Mouse (Mus musculus) CD8-positive naive resting alpha-beta T cell, adult 2 months (primary cell): ENCODE results near the gene Chd5.

Experiments used
- DNase-seq, 2 experiments: peaks; one replicate each; pipeline ENCODE4 v3.0.0; 2022; ENCODE audit warnings: low read depth in 2 of 2, low spot score in 2 of 2

Chd5 gene

DNA sequence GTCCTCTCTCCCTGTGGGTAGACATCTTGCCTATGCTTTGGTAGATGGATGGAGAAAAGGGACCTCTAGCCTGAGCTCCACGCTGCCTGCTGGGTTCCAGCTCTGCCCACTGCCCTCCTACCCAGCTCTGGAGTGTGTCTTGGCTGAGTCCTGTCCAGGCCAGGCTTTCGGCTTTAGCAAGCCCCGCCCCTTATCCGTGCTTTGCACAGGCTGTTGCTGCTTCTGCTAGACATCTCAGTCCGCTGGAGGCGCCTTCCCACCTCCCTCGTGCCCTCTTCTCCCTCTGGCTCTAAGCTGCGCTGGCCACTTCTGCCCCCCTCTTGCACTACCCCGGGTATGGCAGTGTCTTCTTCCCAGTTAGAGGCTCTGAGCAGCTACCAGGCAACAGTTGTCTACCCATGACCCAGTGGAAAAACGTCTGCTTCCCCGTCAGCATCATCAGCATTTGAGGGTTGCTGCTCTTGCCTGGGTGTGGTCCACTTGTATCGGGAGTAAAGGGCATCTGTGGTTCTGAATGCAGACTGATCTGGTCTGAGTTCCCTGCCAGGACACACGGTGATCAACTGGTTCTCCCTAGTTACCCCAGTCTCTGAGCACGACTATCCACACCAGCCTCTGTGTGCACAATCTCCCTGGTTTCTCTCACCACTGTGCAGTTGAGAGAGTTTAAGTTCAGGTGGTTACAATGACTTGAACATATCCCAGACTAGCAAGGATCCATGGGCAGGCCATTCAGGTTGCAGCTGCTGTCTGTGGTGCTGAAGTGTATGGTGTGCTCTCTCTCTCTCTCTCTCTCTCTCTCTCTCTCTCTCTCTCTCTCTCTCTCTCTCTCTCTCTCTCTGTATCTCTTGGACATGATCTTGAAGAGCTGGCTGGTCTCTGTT, 13.2 kb downstream of the Chd5 start:
- DNase-seq: no peak

DNA sequence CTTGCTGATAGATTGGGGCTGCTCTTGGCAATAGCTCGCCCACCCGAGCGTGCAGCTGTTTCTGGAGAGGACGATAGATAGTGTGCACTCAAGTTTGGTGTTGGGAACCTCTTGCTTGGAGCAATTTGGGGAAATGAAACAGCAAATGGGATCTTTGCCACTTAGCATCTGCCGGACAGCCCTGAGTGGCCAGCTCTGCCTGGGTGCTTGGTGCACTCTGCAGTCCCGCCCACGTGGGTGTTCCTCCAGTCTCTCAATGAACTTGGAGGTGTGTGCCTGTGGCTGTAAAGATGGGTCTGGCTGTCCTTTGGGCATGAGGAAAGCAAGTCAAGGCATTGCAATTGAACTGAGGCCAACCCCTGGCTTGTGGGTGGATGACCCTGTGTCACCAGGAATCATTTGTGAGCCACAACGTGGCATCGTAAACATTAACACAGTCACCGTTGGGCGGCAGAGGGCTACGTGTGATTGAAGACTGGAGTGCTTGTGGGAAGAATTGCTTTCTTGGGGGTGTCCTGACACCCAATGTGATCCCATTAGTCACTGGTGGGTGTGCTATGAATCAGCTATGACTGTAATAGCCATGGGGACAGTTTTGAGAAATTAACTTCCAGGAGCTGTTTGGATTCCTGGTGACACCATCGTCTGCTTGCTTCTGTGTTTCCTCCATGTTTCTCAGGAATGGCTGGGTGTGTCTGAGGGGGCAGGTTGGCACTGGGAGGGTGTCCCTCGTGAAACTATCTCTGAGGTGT, 15.6 kb downstream of the Chd5 start:
- no peak for DNase-seq

DNA sequence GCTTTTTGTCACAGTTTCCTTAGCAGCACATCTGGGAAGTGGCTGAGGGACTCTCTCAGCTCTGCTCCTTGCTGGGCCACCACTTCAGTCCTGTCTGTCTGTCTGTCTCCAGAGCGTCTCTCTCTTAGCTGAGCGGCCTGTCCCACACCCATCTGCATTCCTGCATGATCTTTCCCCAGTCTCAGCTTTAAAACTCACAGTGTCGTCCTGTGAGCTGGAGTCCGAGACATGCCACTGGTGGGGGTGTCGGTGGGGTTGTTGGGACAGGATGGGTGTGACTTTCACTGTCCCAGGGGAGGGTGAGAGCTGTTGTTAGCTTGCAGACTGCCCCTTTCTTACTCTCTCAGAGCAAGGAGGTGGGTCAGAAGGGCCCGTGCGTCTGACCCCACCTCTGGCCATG, 17.2 kb downstream of the Chd5 start:
- no peak for DNase-seq

DNA sequence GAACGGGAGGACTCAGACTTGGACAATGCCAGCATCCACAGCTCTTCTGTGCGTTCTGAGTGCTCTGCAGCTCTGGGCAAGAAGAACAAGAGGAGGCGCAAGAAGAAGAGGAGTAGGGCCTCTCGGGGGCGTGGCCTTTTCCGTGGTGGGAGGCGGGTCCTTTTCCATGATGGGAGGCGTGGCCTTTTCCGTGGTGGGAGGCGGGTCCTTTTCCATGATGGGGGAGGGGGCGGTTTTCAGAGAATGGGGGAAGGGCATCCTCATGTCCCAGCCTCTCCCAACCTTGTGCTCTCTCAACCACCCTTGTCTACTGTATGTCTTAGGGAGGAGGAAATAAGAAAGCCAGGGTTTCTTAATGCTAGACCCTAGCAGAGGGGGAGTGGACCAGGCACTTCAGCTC, 21.2 kb downstream of the Chd5 start:
- DNase-seq: no peak

DNA sequence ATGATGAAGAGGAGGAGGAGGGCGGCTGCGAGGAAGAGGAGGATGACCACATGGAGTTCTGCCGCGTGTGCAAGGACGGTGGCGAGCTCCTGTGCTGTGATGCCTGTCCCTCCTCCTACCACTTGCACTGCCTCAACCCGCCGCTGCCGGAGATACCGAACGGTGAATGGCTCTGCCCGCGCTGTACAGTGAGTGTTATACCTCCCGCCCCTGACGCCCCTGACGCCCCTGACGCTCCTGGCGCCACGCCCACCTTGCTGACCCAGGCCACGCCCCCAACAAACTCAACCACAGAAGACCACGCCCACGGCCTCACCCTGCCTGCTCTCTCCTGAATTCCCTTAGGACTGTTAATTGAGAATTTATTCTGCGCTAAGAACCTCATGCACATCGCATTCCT, 22.4 kb downstream of the Chd5 start:
- no peak for DNase-seq

DNA sequence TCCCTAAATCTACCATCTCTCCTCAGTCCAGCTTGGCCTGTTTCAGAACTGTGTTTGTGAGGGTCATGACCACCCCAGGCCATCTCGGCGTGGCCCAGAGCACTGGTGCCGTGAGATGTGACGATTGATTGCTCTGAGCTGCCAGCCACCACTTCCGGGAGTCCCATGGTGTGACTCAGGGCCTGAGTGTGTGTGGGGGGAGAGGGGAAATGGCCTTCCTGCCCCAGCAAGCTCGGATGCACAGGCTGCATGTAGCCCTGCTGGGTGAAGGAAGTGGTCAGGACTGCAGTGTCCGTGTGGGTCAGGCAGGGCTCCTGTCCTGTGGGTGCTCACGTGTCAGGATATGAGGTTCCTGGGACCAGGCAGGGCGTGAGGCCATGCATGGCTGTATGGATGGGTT, 23.7 kb downstream of the Chd5 start:
- DNase-seq: no peak

DNA sequence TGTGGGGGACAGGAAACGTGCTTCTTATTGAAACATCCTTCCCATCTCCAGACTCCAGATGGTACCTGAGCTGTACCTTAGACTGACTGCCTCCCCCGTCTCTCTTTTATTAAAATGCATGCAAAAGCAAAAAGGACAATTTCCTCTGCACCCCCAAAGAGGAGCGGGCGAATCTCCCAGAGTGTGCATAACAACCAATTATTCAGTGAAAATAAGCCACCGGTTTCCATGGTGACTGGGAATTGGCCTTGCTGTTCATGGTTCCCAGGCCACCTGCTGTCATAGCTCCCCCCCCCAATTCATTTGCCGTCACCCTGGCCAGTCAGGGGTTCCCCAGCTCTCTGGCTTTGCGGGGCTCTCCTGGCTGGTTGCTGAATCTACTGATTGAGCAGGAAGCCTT, 26.8 kb downstream of the Chd5 start:
- DNase-seq: no peak

DNA sequence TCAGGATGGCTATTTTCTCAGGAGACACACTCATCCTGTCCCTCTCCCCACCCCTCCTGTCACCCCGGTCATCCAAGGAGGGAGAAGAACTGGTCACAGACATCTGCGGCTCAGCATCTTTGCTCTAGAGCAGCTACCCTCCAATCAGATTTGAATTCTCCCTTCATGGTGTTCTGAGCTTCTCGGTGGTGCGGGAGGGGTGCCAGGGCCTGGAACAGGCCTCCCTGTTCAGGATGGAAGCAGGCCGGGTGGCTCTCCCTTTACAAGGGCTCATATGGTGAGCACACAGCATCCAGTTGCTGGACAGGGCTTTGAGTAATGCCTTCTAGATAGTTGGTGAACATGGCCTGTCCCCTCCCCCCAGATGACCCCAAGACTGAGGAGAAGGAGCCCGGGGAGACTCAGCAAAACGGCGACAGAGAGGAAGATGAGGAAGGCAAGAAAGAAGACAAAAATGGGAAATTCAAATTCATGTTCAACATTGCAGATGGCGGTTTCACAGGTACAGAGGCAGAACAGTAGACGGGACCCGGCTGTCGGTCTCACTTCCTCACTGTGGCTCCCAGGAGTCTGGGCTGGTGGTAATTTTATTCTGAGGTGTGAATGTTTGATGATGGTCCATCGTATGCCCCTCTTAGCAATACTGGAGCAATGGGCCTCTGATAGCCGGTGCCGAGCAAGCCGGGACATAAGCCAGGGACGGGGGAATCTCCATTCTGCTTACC, 44.2 kb downstream of the Chd5 start:
- no peak for DNase-seq

DNA sequence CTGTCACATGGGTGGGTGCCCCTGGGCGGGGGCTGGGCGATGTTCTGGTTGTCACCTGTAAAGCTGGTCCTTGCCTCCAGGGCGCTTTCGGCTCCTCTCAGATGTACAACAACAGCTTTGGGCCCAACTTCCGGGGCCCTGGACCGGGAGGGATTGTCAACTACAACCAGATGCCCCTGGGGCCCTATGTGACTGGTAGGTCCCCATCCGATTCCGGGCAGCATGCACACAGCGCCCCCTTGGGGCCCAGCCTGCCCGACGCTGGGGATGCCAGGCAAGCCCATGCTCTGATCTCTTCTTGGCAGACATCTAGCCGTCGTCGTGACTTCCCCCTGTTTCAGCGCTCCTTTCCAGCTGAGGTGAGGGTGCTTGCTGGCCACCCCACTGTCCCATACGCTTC, 47.2 kb downstream of the Chd5 start:
- peak in 1 of 2 experiments; percentile 21 for DNase-seq

DNA sequence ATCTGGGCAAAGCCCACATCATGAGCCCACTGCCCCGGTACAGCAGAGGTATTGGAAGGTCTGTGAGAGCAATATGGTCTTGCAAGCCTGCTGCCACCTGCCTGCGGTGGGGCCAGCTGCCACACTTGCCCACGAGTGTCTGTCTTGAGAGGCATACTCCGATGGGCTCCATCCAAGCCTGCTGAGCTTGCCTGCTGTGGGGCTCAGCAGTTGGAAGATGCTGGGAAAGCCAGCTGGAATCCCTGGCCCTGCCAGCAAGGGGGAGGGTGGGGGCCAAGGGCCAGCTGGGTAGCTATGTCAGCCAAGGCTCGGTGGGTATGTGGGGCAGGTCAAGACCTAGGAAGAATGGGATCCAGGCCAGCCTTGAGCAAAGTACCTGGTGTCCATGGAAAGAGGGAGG, 53.7 kb downstream of the Chd5 start:
- no peak for DNase-seq

DNA sequence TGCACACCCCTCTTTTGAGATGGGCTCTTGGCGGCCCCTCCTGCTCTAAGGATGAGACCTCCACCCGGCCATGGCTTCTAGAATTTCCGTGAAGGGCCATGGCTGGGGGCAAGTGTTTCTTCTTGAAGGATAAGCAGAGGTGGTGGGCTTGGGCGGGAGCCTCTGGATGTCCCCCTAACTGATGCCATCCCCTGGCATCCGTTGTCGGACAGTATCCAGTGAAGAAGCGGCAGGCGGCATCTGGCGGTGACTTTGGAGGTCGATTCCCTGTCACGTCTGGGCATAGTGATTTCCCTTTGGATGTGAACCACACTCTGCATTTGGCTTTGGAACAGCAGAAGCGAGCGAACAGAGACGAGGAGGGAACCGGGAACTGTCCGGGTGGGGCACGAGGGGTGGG, 54.2 kb downstream of the Chd5 start:
- DNase-seq: no peak

DNA sequence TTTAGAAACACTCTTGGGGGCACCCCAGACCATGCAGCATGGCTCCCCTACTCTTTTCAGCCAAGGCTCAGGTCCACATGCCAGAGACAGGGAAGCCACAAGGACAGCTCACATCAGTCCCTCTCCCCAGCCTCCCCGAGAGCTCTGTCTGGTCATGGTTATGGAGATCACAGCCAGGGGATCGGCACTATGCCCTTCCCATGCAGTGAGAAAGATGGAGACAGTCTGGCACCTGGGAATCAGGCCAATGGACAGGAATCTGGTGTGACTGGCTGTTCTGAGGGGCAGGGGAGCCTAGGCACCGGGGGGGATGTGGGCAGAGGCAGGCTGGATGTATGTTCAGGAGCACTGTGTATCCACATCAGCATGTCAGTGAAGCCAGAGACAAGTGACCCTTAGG, 60.5 kb downstream of the Chd5 start:
- DNase-seq: no peak

DNA sequence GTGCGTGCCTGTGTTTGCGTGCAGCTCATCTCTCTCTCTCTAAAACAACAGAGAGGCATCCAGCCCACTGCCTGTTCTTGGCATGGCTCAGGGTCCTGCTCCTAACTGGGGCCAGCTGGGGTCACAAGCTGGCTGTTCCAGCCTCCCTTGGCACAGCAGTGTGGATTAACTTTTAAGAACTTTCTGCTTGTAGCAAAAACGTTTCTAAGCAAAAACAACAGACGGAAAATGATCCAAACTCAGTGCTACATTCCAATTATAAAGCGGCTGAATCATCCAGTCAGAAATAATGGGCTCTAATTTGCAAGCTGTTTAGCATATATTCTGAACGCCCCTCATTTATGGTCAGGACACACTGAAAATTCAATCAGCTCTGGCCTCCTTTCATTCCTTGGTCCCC, 66.7 kb downstream of the Chd5 start:
- DNase-seq: no peak

DNA sequence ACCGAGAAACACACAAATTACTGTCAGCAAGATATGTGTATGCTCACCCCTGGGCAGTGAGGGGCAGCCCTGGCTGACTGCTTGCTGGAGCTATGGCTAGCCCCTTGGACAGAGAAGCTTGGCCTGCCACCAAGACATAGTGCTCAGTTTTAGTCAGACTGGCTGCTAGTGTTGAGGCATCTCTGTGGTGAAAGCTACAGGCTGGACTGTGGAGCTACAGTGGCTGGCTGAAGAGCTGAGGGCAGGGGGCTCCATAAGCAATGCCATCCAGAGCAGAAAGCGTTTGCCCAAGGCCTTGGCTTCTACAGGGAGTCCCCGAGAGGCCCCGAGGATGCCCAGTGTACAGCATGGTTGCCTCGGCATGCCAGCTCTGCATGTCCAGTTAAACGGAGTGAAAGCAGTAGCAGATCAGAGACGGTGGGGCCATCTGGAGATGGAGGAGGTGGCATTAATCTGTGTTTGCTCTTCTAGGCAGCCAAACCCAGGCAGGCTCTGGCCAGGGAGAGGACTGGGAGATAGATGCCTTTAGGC, 67.3 kb downstream of the Chd5 start:
- no peak for DNase-seq

DNA sequence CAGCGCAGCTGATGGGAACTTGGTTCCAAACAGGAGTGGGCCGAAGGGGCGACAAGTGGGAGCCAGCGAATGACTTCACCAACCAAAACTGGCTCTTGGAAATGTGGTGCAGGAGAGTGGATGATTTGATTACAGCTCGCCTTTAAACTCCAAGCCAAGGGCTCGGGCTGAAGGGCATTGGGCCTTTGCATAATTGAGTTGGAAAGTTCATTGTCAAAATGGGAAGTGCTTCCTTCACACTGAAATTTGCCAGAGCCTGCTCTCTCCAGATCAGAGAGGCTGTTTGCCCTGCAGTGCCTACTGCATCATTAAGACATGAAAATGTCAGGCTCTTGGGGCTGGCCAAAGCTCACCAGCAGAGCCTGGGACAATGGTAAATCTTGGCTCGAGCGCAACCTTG, 68.1 kb downstream of the Chd5 start:
- no peak for DNase-seq

DNA sequence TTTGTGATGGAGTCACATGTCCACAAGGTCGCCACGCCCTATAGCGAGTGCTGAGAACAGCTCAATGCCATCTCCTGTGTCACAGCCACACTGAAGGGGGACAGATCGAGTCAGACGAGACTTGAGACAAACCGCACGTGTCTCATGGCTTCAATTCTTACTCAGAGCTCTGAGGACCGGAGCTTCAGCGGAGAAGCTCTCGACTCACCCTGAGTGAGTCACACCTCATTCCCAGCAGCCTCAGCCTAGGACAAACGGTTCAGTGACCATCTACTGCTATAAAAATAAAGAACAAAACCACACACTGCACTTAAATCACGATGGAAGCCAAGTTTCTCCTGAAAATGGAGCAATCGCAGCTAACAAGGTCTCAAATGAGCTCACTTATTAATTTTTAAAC, 72.5 kb downstream of the Chd5 start:
- no peak for DNase-seq

DNA sequence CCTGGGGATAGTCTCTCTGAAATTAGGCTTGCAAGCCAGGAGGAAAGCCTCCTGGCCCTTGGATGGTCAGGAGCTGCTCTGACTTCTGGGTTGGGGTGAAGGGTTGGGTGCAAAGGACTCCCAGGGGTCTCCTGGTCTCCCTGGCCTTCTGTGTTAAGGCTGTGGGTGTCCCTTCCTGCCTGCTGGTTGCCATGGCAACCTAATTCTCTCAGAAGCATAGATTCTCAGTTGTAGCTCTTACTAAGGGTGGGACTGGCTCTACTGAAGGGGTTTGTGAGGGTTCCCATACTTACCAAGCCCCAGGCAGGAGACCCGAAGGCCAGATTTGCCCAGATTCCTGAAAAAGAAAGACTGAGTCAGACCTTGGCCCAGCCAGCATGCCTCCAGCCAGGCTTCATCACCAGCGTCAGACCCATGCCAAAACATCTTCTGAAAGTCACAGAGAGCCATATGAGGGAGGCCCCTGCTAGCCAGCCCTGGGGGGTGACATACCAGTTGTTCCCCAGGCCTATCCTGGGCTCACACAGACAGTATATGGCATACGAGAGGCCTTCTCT, 74.2 kb downstream of the Chd5 start:
- no peak for DNase-seq

DNA sequence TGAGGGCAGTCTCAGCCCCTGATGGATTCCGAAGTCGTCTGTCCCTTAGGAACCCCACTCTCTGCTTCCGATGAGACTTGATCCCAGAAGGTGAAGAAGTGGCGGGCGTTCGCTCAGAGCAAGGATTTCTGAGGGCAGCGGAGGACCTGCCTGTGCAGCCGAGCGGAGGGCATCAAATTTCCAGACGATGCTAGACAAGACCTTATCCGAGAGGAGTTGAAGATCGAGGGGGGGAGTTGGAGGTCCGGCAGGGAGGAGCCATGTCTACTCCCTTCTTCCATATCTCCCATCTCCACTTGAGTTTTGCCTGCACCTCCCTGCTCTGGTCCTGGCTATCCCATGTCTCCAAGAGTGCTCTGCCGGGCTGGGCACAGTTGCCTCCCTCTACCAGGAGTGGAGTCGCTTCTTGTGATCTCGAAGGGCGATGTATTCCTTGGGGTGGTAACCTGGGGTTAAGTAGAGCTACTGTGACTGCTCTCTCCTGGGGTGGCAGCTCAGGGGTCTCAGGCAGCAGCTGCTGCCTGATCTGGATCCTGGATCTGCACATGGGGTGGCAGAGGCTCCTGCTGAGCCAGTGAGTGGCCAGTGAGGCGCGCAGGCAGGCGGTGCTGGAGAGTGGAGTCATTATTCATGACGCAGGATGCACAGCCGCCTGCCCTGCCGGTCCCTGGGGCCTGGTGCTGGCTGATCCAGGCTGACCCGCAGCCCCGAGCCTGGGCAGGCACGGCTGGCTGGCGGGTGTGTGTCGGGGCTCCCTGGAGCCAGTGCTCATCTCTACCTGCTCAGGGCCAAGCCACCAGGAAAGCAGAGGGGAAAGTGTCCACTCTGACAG, 80.0 kb downstream of the Chd5 start:
- no peak for DNase-seq

DNA sequence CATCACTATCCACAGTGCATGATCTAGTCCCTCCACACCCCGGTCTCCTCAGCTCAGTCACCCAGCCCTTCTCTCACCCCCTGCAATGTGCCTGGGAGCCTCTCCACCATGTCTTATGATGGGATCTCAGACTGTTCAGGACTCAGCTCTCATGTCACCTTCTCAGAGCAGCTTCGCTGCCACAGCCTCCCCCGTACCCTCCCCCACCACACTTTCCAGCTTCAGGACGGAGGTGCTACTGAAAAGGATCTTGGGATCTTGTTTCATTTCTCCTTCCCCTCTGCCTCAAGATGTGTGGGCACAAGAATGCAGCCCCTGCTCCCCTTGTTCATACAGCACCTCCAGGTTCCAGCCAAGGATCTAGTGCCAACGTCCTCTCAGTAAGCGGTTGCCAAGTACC, 85.1 kb downstream of the Chd5 start:
- no peak for DNase-seq

DNA sequence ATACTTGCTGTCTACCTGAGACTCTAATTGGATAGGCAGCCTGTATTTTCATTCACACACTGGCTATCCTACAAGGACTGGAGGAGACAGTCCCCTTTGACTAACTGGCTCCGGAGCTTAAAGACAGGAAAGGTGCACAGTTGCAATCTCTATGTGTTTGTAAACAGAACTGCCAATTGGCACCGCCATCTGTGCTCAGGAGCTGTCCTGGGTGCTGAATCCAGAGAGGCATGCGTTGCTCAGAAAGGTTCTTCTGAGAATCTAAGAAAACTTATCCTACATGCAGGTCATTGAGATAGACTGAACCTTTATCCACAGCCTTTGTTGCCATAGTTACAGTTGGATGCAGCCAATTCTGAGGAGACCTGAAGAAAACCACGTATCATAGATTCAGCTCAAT, 85.9 kb downstream of the Chd5 start:
- DNase-seq: no peak

DNA sequence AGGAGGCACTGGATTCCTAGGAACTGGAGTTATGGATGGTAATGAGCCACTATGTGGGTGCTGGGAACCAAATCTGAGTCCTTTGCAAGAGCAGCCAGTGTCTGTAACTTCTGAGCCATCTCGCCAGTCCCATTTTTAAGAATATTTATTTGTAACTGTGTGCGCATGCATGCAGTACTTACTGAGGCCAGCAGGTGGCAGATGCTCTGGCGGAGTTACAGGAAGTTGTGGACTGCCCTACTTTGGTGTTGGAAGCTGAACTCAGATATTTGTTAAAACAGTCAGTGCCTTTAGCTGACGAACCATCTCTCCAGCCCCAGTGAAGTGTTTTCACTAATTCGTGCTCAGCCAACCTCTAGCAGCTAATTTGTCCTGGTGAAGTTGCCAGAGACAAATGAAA, 86.5 kb downstream of the Chd5 start:
- peak; percentile 37 to 58 for DNase-seq
